Mouse (Mus musculus) lung, postnatal 0 days (tissue): ENCODE data around the gene Pitpnc1. TPM values are rescaled to one million over a fixed set of nuclear protein-coding genes. Genes with fewer than 3 reads are reported as not detected.

Experiments used
- ATAC-seq: fragments of 200-750 bp; cut with Nextera tagmentation; 2 replicates; pipeline ENCODE4 v1.8.0; 2017; ENCODE audit warnings: moderate library complexity
- DNase-seq: peaks from one replicate; pipeline ENCODE4 v3.0.0-alpha.2; 2016; ENCODE audit warnings: low spot score
- H3K27ac ChIP-seq: fragments of 300-500 bp; sonication (generic); 2 replicates; pipeline ENCODE4 v1.5.1; 2014; ENCODE audit warnings: antibody characterized with exemption, mild to moderate bottlenecking, low read length, mixed read lengths
- H3K27me3 ChIP-seq: fragments of 300-500 bp; sonication (generic); replicated peaks from 2 replicates; pipeline ENCODE4 v1.6.1; 2014; ENCODE audit warnings: low read length, mixed read lengths; ENCODE audit not compliant: insufficient read depth
- H3K36me3 ChIP-seq: fragments of 300-500 bp; sonication (generic); 2 replicates; pipeline ENCODE4 v1.6.1; 2014; ENCODE audit warnings: low read length, mixed read lengths; ENCODE audit not compliant: insufficient read depth
- H3K4me1 ChIP-seq: fragments of 300-500 bp; sonication (generic); 2 replicates; pipeline ENCODE4 v1.6.1; 2014; ENCODE audit warnings: antibody characterized with exemption, low read depth, low read length, mixed read lengths; ENCODE audit not compliant: insufficient read depth
- H3K4me2 ChIP-seq: fragments of 300-500 bp; sonication (generic); replicated peaks from 2 replicates; pipeline ENCODE4 v1.6.1; 2014; ENCODE audit warnings: low read depth, mild to moderate bottlenecking, low read length, moderate library complexity, mixed read lengths
- H3K4me3 ChIP-seq: fragments of 300-500 bp; sonication (generic); 2 replicates; pipeline ENCODE4 v1.5.1; 2014; ENCODE audit warnings: low read depth, low read length
- H3K9ac ChIP-seq: fragments of 300-500 bp; sonication (generic); replicated peaks from 2 replicates; pipeline ENCODE4 v1.6.1; 2014; ENCODE audit warnings: low read depth, mild to moderate bottlenecking
- H3K9me3 ChIP-seq: fragments of 300-500 bp; sonication (generic); 2 replicates; pipeline ENCODE4 v1.6.1; 2016; ENCODE audit warnings: low read length, mixed read lengths
- CTCF ChIP-seq: IDR thresholded peaks from 2 replicates; pipeline ENCODE4 v1.5.1; 2016; ENCODE audit warnings: antibody characterized with exemption, mild to moderate bottlenecking
- EP300 ChIP-seq: IDR thresholded peaks from 2 replicates; pipeline ENCODE4 v1.6.1; 2016; ENCODE audit warnings: antibody characterized with exemption, mild to moderate bottlenecking, control low read depth
- WGBS: fragments of 180-500 bp; shearing (Covaris S2); extraction: QIAGEN DNeasy Blood & Tissue Kit; methylation state at CpG from one replicate; pipeline ENCODE4 v1.1.7; 2014; 5-methylcytosine and 5-hydroxymethylcytosine counted together
- polyA plus RNA-seq: library from polyadenylated mRNA; unstranded; fragments of >200 nt; fragmentation: Nextera tagmentation; extraction: Ambion mirVana; gene quantifications from 2 replicates; pipeline ENCODE4 v1.2.1, GENCODE M21; 2015

Gene Pitpnc1
- polyA plus RNA-seq, 1 experiment from 2014 or later, result 16.3 TPM

GRCm38 (mm10) chr11:107365938-107366712 lies 104.4 kb downstream of the Pitpnc1 start:
- Histone ChIP-seq H3K9me3 (no peaks in the 10 kb centered on the region), H3K27ac (no peak overlapping the region), H3K27me3 (no peaks in the 10 kb centered on the region), H3K9ac (no peak overlapping the region), H3K36me3 (no peaks in the 10 kb centered on the region), H3K4me1 (peaks cover 4% of the 10 kb centered on the region; the same call in 1 of the 2 replicates), H3K4me3 (no peak overlapping the region), H3K4me2 (peak overlapping the region; percentile 27; the same call in 1 of the 2 replicates)
- TF ChIP-seq EP300 (no peak), CTCF (no peak)
- no peak for ATAC-seq
- DNase-seq, result no peak
- WGBS, result 43% methylated on average over 13 of the region's 13 CpGs

DNA sequence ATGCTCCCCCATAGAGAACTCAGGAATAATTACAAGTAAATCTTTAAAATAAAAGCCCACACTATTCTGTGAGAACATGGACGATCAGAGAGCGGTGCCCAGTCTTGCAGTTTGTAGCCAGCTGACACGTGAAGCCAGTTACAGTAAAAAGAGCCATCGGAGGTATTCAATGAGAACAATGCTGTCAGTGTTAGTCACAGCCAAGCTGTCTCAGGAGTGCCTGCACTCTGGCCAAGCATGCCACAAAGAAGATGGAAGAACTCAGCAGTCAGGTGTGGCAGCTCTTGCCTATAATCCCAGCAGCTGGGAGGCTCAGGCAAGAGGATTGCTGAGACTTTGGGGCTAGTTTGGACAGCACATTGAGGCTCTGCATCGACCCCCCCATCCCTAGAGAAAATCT lies 111.8 kb downstream of the Pitpnc1 start:
- DNase-seq, result no peak

DNA sequence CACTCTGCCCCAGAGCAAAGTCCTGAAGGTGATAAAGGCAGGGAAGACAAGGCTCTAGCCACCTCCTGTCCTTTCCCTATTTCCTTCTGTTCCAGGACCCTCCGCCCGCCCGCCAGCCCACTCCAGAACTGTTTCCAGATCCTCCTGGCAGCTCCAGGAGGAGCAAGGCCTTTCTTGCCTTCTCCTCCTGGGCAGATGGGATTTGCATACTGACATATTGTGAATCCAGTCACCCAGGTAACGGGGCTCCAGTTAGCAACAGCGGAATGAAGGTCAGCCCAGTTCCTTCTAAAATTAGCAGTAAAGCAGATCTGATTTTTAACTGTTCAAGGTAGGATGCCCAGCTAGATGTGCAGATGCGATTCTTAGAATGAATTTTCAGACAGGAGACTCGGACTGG lies 114.3 kb downstream of the Pitpnc1 start:
- H3K27me3 ChIP-seq, result no peaks in the 10 kb centered on the region
- WGBS, result 85% methylated on average over 7 of the region's 7 CpGs

More for the DNA sequence above, 111.8 kb downstream of the Pitpnc1 start:
- TF ChIP-seq EP300 (no peak), CTCF (no peak)
- no peak overlapping the region for H3K4me3 ChIP-seq
- no peak for ATAC-seq
- no peaks in the 10 kb centered on the region for H3K27me3 ChIP-seq
- H3K9me3 ChIP-seq, result no peaks in the 10 kb centered on the region
- H3K27ac ChIP-seq, result no peak overlapping the region
- WGBS, result 63% methylated on average over 5 of the region's 5 CpGs
- no peaks in the 10 kb centered on the region for H3K4me1 ChIP-seq
- no peaks in the 10 kb centered on the region for H3K36me3 ChIP-seq
- H3K9ac ChIP-seq, result no peak overlapping the region
- no peak overlapping the region for H3K4me2 ChIP-seq

DNA sequence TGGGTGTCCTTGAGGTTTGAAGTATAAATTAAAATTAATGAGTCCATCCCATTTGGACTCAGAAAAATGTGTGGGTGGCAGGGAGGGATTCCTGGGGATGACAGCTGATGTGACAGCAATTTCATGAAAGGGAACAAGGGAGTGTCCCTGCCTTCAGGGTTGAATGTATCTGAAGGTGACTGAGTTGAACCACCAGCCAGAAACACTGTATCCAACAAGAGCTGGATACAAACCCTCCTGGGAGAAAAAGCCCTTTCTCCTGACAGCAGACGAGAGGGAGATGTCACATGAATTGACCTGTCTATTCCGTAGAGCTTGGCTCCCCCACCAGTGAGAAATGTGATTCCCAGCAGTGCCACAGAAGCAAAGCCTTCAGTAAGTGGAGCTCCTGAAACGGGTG lies 115.0 kb downstream of the Pitpnc1 start:
- no peaks in the 10 kb centered on the region for H3K36me3 ChIP-seq
- no peak overlapping the region for H3K4me2 ChIP-seq
- H3K27ac ChIP-seq, result no peak overlapping the region
- no peaks in the 10 kb centered on the region for H3K27me3 ChIP-seq
- TF ChIP-seq EP300 (no peak), CTCF (no peak)
- WGBS, result 71% methylated on average over 3 of the region's 3 CpGs
- H3K9me3 ChIP-seq, result no peaks in the 10 kb centered on the region
- no peak for ATAC-seq
- no peak overlapping the region for H3K4me3 ChIP-seq
- H3K9ac ChIP-seq, result no peak overlapping the region
- no peak for DNase-seq
- H3K4me1 ChIP-seq, result no peaks in the 10 kb centered on the region

More for the DNA sequence above, 114.3 kb downstream of the Pitpnc1 start:
- no peak overlapping the region for H3K9ac ChIP-seq
- no peaks in the 10 kb centered on the region for H3K36me3 ChIP-seq
- H3K27ac ChIP-seq, result no peak overlapping the region
- H3K4me1 ChIP-seq, result no peaks in the 10 kb centered on the region
- H3K4me3 ChIP-seq, result no peak overlapping the region
- ATAC-seq, result no peak
- TF ChIP-seq CTCF (no peak), EP300 (no peak)
- H3K9me3 ChIP-seq, result no peaks in the 10 kb centered on the region
- H3K4me2 ChIP-seq, result no peak overlapping the region
- DNase-seq, result no peak

GRCm38 (mm10) chr11:107354499-107355143 lies 115.9 kb downstream of the Pitpnc1 start:
- H3K9ac ChIP-seq, result no peak overlapping the region
- no peaks in the 10 kb centered on the region for H3K27me3 ChIP-seq
- H3K4me3 ChIP-seq, result no peak overlapping the region
- ATAC-seq, result no peak; the same call in 1 of the 2 replicates
- no peaks in the 10 kb centered on the region for H3K4me1 ChIP-seq
- H3K9me3 ChIP-seq, result no peaks in the 10 kb centered on the region
- H3K27ac ChIP-seq, result peak overlapping the region; percentile 17; the same call in 1 of the 2 replicates
- WGBS, result 70% methylated on average over 8 of the region's 8 CpGs
- no peaks in the 10 kb centered on the region for H3K36me3 ChIP-seq
- TF ChIP-seq CTCF, result no peak
- no peak for TF ChIP-seq EP300
- no peak for DNase-seq
- no peak overlapping the region for H3K4me2 ChIP-seq

DNA sequence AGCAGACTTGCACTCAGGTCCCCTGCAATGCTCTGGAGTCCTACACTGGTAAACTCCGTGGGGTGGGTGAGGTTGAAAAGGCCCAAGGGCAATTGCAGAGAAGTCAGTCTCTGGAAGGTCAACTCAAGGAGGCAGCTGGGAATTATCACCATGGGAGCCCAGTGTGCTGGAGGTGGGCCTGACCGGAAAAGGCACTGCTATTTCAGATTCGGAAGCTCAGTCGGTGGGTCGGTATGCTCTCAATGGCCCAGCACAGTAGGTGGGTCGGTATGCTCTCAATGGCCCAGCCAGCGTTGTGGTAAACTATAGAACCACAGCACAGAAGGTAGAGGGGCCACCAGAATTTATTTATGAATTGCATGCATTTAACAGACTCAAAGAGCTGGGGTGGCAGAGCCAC lies 117.9 kb downstream of the Pitpnc1 start:
- 52% methylated on average over 7 of the region's 7 CpGs for WGBS
- Histone ChIP-seq H3K36me3 (no peaks in the 10 kb centered on the region), H3K4me1 (no peaks in the 10 kb centered on the region), H3K27ac (no peak overlapping the region), H3K27me3 (no peaks in the 10 kb centered on the region), H3K9me3 (no peaks in the 10 kb centered on the region), H3K4me3 (no peak overlapping the region), H3K4me2 (no peak overlapping the region), H3K9ac (no peak overlapping the region)
- no peak for ATAC-seq
- DNase-seq, result no peak
- no peak for TF ChIP-seq CTCF
- no peak for TF ChIP-seq EP300
